Mouse (Mus musculus): Measurements from ENCODE around the gene Prss46. TPM values are rescaled to one million over a fixed set of nuclear protein-coding genes. Genes with fewer than 3 reads are reported as not detected.

Gene Prss46
- polyA plus RNA-seq, 1 experiment from 2014 or later: not detected

DNA sequence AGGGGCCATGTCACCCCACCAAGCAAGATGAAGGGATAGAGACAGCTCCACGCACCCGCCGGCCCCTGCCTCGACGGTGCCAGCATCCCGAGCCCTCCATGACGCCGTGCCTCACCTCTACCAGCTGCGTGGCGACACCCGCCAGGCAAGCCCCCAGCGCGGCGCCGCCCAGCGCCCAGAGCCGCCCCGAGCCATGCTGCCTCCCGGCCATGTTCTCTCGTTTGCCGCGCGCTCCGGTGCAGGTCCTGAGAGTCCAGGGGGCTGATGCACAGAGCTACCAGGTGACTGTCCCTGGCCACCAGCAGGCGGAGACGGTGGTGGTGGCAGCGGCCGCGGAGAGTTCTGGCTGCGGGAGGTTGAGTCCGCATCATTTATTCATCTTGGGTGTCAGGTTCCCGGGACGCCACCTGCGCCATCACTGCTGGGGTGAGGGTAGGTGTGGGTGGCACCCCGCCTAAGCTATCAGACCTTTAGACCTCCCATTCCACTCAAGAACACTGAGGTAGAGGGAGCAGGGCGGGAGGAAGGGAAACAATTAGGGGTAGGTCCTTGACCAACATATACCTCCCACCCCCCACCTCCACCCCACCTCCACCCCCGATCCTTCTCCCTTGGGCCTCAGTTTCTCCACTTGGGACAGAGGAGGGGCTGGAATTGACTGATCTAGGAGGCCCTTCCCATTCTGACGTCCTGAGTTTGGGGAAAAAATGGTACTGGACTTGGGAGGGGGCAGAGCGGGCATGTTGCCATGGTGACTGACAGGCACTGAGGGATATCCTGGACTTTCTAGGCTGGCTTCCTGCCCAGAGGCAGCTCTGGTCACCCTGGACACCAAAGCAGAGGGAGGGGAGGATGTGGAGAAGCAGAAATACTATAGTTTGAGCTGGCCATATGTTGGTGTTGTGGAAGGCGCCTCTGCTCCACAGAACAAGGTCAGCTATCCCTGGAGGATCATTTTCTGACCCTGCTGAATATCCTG lies 29.7 kb downstream of the Prss46 start:
- H3K4me1 ChIP-seq: peaks cover 22% of the 10 kb centered on the region; the same call in 1 of the 2 replicates
- H3K4me3 ChIP-seq: peak overlapping the region; percentile 30
- no peak overlapping the region for H3K27ac ChIP-seq
- WGBS (ENCODE audit: insufficient replicate concordance): 14% methylated on average over 36 of the region's 40 CpGs
- H3K9me3 ChIP-seq (replicated peaks): no peaks in the 10 kb centered on the region
- H3K4me2 ChIP-seq: peak overlapping the region; percentile 40
- H3K27me3 ChIP-seq (replicated peaks): peaks cover 56% of the 10 kb centered on the region
- no peak overlapping the region for H3K9ac ChIP-seq
- 0 out of 2 replicates have a peak, but pooled peaks cover 1% of the 10 kb centered on the region for H3K36me3 ChIP-seq
- no peak for ATAC-seq

DNA sequence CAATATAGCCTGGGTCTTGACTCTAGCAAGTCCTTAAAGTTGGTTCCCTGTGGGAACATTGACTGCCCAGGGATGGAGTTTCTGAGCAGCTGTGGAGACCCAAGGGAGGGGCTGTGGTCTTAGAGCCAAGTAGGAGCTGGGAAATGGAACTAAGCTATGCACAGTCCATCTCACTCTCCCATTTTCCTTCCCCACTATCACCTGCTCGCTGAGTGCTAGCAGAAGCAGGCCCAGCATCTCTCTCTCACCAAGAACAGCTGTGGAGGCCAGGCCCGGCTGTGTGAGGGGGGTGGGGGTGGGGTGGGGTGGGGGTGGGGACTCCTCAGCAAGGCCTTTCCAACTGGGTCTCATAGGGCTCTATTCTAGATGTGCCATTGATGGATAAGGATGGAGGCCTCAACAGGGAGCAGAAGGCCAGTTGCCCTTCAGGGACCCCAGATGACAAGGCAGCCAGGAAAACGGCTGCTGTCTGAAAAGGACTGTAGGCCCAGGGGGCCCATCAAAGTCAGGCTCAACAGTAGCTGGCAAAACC lies 30.4 kb downstream of the Prss46 start:
- peaks cover 63% of the 10 kb centered on the region for H3K27me3 ChIP-seq (replicated peaks)
- H3K27ac ChIP-seq: peak overlapping the region; percentile 48; the same call in 1 of the 2 replicates
- H3K4me1 ChIP-seq: peaks cover 22% of the 10 kb centered on the region; the same call in 1 of the 2 replicates
- H3K4me2 ChIP-seq: no peak overlapping the region
- no peaks in the 10 kb centered on the region for H3K9me3 ChIP-seq (replicated peaks)
- ATAC-seq: no peak
- no peaks in the 10 kb centered on the region for H3K36me3 ChIP-seq
- WGBS (ENCODE audit: insufficient replicate concordance): 35% methylated on average over 3 of the region's 3 CpGs
- H3K9ac ChIP-seq: no peak overlapping the region
- H3K4me3 ChIP-seq: no peak overlapping the region

DNA sequence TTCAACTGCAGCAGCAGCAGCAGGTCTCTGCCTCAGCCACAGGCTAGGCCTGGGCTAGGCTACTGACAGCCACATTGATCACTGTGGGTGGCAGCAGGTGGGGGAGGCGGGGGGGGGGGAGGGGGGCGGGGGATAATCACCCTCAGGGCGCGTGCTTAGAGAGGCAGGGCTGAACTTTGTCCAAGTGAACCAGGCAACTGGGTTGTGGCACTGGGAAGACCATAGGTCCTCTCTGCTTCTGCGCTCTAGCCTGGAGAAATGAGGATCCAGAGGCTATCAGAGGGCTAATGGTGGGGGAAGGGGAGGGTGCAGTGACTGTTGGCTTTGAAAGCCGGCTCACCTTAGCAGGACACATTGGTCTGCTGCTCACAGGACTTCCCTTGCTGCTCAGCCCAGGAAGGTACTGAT lies 31.0 kb downstream of the Prss46 start:
- Histone ChIP-seq H3K4me3 (no peak overlapping the region), H3K27me3 (replicated peaks) (peaks cover 69% of the 10 kb centered on the region), H3K9ac (no peak overlapping the region), H3K4me2 (no peak overlapping the region), H3K27ac (0 out of 2 replicates have a peak overlapping the region, but pooled peaks have one; percentile 48), H3K4me1 (peaks cover 22% of the 10 kb centered on the region; the same call in 1 of the 2 replicates), H3K9me3 (replicated peaks) (no peaks in the 10 kb centered on the region), H3K36me3 (no peaks in the 10 kb centered on the region)
- peak; percentile 68 for ATAC-seq
- WGBS (ENCODE audit: insufficient replicate concordance): 43% methylated on average over 6 of the region's 6 CpGs

DNA sequence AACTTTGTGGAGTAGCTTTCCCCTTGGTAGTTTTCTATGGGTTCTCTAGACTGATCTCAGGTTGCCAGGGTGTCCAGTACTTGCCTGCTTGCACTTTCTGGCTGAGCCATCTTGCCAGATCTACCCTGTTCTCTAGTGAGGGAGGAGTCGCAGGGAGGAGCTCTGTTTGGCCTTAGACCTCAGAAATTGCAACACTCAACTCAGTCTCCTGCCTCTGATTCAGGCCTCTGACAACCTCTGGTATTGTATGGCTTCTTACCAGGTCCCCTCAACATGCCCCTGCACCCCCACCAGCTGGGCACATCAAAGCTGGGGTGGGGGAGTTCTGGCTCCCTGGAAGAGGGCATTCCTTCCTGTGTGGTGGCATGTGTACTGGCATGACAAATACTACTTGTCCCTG lies 33.0 kb downstream of the Prss46 start:
- Histone ChIP-seq H3K27ac (peak overlapping the region; percentile 47; the same call in 1 of the 2 replicates), H3K4me2 (no peak overlapping the region), H3K9me3 (replicated peaks) (no peaks in the 10 kb centered on the region), H3K4me1 (peaks cover 22% of the 10 kb centered on the region; the same call in 1 of the 2 replicates), H3K36me3 (no peaks in the 10 kb centered on the region), H3K27me3 (replicated peaks) (peaks cover 81% of the 10 kb centered on the region), H3K9ac (no peak overlapping the region), H3K4me3 (no peak overlapping the region)
- WGBS (ENCODE audit: insufficient replicate concordance): 62% methylated on average over 1 of the region's 1 CpGs
- ATAC-seq: no peak

DNA sequence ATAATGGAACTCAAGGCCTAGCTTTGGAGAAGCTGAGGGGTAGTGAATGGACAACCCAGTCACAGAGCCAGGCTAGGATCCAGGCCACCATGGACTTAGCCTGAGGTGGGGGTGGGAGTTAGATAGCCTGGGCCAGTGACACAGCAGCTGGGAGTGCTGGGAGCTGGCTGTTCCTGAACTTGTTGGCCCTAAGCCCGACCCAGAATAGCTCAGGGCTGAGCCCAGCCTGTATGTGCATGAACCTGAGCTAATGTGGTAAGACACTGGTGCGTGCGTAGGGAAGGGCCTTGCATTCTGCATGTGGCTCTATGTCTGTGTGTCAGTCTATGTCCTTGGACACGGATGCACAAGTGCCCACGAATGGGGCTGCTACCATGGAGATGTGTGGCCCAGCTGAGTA lies 33.6 kb downstream of the Prss46 start:
- no peaks in the 10 kb centered on the region for H3K9me3 ChIP-seq (replicated peaks)
- no peak overlapping the region for H3K4me3 ChIP-seq
- 61% methylated on average over 5 of the region's 5 CpGs for WGBS (ENCODE audit: insufficient replicate concordance)
- no peak overlapping the region for H3K9ac ChIP-seq
- ATAC-seq: no peak
- no peaks in the 10 kb centered on the region for H3K36me3 ChIP-seq
- H3K4me1 ChIP-seq: peaks cover 22% of the 10 kb centered on the region; the same call in 1 of the 2 replicates
- H3K4me2 ChIP-seq: no peak overlapping the region
- peaks cover 76% of the 10 kb centered on the region for H3K27me3 ChIP-seq (replicated peaks)
- H3K27ac ChIP-seq: peak overlapping the region; percentile 47; the same call in 1 of the 2 replicates

DNA sequence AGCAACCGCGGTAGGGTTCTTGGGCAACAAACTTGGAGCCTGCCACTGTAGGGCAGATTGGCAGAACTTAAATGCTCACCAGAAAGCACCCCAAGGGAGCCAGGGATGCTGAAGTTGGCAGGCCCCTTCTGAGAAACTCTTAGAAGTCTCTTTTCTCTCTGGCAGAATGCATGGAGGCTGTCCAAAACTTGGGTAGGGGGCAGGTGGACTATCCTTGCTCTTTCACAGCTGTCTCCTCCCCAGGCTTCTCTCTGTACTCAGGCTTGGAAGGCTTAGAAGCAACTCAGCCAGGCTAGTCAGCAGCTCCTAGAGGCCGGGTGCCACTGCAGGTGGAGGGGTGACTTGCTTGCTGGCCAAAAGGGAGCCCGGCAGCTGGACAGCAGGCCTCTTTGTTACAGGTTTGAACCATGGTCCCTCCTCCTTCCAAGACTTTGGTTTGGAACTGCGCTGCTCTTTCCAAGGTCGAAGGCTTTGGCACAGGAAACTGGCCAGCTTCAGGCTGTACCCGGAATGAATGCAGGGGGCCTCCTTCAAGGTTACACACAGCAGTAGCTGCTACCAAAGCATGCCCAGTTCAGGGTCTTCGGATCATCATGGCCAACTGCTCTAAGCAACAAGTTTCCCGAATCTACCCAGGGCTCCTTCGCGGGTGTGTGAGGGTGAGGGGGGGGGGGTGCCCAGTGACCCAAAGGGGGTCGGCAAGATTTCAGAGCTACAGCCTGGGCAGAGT lies 35.0 kb downstream of the Prss46 start, which contains the start of gene Als2cl:
Gene Als2cl, plus strand, starts transcription at position 680 of the 730 bp plus-strand sequence.
- Histone ChIP-seq H3K4me2 (peak within 1 kb of the TSS; percentile 63), H3K36me3 (no peaks in the 10 kb centered on the region), H3K27ac (no peak within 1 kb of the TSS; the same call in 1 of the 2 replicates), H3K27me3 (replicated peaks) (peaks cover 61% of the 10 kb centered on the region), H3K9ac (peak within 1 kb of the TSS; percentile 51), H3K9me3 (replicated peaks) (no peaks in the 10 kb centered on the region), H3K4me3 (peak within 1 kb of the TSS; percentile 55), H3K4me1 (peaks cover 14% of the 10 kb centered on the region; the same call in 1 of the 2 replicates)
- 14% methylated on average over 12 of the region's 12 CpGs for WGBS (ENCODE audit: insufficient replicate concordance)
- ATAC-seq: no peak

DNA sequence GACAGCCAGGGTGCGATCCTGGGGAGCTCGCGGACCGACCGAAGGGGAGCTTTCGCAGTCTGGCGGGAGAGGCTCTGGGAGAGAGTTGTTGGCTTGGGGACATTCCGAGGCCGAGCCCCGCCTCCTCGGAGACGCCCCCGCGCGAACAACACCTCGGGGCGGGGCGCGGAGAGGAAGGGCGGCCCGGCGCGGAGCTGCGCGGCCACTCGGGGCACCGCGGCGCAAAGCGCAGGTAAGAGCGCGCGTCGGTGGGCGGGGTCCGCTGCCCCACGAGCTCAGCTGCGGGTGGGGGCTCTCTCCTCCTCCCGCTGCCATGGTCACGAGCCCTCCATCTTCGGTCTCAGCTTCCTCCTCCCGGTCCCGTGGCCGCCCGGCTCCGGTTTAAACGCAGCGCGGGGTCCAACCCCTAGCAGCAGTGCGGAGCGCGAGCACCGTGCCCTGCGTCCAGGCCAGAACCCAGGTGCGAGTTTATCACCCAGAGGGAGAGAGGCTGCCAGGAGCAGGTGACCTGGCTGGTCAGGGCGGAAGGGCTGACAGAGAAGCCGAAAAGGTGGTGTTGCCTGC lies 35.8 kb downstream of the Prss46 start, which contains the start of gene Tmie:
Gene Tmie, minus strand, starts transcription at position 116 of the 564 bp plus-strand sequence.
- H3K27me3 ChIP-seq (replicated peaks): peaks cover 54% of the 10 kb centered on the region
- H3K27ac ChIP-seq: no peak within 1 kb of the TSS; the same call in 1 of the 2 replicates
- WGBS (ENCODE audit: insufficient replicate concordance): under 1% methylated on average over 54 of the region's 57 CpGs
- H3K4me1 ChIP-seq: peaks cover 8% of the 10 kb centered on the region; the same call in 1 of the 2 replicates
- peak within 1 kb of the TSS; percentile 63 for H3K4me2 ChIP-seq
- H3K9ac ChIP-seq: peak within 1 kb of the TSS; percentile 51
- ATAC-seq: peak; percentile 28; the same call in 1 of the 2 replicates
- no peaks in the 10 kb centered on the region for H3K9me3 ChIP-seq (replicated peaks)
- peak within 1 kb of the TSS; percentile 55 for H3K4me3 ChIP-seq
- no peaks in the 10 kb centered on the region for H3K36me3 ChIP-seq

DNA sequence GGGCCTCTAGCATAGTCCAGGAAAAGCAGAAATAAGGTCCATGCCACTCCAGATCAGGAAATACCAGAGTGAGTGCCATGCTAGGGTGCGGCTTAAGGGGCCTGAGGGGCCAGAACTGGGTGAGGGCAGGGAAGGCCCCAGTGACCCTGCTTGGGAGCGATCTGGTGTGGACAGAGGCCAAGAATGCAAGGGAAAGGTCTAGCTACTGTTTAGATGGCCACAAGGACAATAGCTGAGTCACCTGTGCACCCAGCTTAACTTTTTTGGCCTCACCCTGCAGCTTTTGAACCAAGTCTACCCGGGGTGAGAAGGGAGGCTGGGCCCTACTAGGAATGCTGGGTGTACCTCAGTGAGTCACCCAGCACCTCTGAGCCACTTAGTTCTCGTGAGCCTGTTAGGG lies 36.5 kb downstream of the Prss46 start:
- Histone ChIP-seq H3K9me3 (replicated peaks) (no peaks in the 10 kb centered on the region), H3K36me3 (no peaks in the 10 kb centered on the region), H3K4me3 (peak overlapping the region; percentile 55), H3K4me1 (peaks cover 8% of the 10 kb centered on the region; the same call in 1 of the 2 replicates), H3K9ac (no peak overlapping the region), H3K27ac (no peak overlapping the region), H3K27me3 (replicated peaks) (peaks cover 48% of the 10 kb centered on the region), H3K4me2 (peak overlapping the region; percentile 63)
- 53% methylated on average over 4 of the region's 4 CpGs for WGBS (ENCODE audit: insufficient replicate concordance)
- ATAC-seq: no peak

DNA sequence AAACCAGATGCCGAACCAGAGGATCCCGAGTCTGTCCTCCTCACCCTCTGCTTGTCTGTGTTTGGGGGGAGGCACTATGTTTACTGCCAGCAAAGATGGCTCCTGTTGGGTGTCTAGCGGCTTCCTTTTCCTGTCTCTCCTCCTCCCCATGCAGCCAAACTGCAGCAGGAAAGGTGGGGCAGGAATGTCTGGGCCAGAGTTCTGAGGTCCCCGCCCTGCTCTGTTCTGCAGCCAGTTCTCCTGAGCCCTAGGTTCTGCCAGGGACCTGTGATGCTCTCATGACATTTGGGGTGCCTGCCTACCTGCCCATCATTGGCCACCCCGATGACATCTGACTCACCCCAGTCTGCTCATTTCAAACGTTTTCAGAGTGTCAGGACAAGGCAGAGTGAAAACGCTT lies 37.6 kb downstream of the Prss46 start:
- Histone ChIP-seq H3K4me2 (no peak overlapping the region), H3K4me1 (peaks cover 8% of the 10 kb centered on the region; the same call in 1 of the 2 replicates), H3K36me3 (no peaks in the 10 kb centered on the region), H3K27ac (no peak overlapping the region), H3K9ac (no peak overlapping the region), H3K4me3 (no peak overlapping the region), H3K27me3 (replicated peaks) (peaks cover 48% of the 10 kb centered on the region), H3K9me3 (replicated peaks) (no peaks in the 10 kb centered on the region)
- no peak for ATAC-seq
- WGBS (ENCODE audit: insufficient replicate concordance): 60% methylated on average over 7 of the region's 7 CpGs

DNA sequence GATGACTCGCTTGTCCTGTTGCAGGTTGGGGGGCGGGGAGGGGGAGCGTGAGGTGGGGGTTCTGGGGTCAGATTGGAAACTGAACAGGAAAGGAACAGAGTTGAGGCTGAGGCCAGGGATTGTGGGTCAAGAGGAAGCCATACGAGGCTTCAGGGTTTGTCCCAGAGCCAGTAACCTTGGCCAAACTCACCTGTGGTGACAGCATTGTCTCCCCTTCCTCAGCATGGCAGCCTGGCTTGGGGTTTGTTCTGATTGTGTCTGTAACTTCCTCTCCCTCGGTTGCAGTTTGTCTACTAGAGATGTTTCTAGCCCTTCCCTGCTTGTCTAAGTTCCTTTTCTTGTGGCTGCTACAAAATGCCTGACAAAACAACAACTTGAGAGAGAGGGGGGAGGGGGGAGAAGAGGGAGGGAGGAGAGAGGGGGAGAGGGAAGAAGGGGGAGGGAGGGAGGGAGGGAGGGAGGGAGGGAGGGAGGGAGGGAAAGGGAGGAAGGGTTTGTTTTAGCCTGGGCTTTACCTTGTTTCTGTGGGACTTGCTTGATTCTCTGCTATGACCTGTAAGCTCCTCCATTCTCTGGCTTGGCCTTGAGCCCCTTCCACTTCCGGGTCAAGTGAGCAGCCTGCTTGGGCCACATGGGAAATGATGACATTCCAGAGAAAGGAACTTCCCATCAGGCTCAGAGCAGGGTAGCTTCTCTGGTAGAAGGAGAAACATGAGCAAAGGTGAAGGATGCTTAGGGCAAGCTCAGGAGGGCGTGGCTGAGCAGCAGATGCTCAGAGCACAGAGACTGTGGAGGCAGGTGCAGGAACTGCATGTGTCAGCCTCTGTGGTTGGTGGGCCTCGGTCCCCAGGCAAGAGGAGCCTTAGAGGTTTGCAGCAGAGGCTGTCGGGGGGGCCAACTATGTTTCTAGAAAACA lies 43.3 kb downstream of the Prss46 start:
- Histone ChIP-seq H3K9ac (no peak overlapping the region), H3K27me3 (replicated peaks) (no peaks in the 10 kb centered on the region), H3K4me2 (no peak overlapping the region), H3K4me3 (no peak overlapping the region), H3K27ac (no peak overlapping the region), H3K9me3 (replicated peaks) (no peaks in the 10 kb centered on the region), H3K36me3 (0 out of 2 replicates have a peak, but pooled peaks cover 2% of the 10 kb centered on the region), H3K4me1 (peaks cover 24% of the 10 kb centered on the region)
- 45% methylated on average over 9 of the region's 9 CpGs for WGBS (ENCODE audit: insufficient replicate concordance)
- ATAC-seq: no peak

Measured in liver, embryonic 12.5 days (tissue).